Mouse (Mus musculus): Measurements from ENCODE around the gene Bnipl. TPM values are rescaled to one million over a fixed set of nuclear protein-coding genes. Genes with fewer than 3 reads are reported as not detected.

Bnipl gene
- total RNA-seq (2023; ENCODE audit: inconsistent age), result not detected in 4 replicates

GRCm38 (mm10) chr3:95250783-95251424 lies at the start of gene Bnipl:
Gene Bnipl, minus strand, starts transcription at chr3:95251193.

GRCm38 (mm10) chr3:95281216-95282126 lies 30.5 kb upstream of the Bnipl start, which contains the start of the genes Mindy1 and Prune1:
Gene Mindy1, plus strand, starts transcription at chr3:95281345.
Gene Prune1, minus strand, starts transcription at chr3:95282076.

GRCm38 (mm10) chr3:95241498-95241897 lies 9.5 kb downstream of the Bnipl start, which contains the start of gene Gm128:
Gene Gm128, minus strand, starts transcription at chr3:95241598.

GRCm38 (mm10) chr3:95231298-95232221 lies 19.4 kb downstream of the Bnipl start, which contains the start of gene Mllt11:
Gene Mllt11, minus strand, starts transcription at chr3:95232171.

GRCm38 (mm10) chr3:95228148-95228893 lies 22.7 kb downstream of the Bnipl start, which contains the start of gene Cdc42se1:
Gene Cdc42se1, plus strand, starts transcription at chr3:95228732.

GRCm38 (mm10) chr3:95217255-95218134 lies 33.5 kb downstream of the Bnipl start, which contains the start of gene Gabpb2:
Gene Gabpb2, minus strand, starts transcription at chr3:95217916.

Other genes with a start within 250 kb of the Bnipl start
- 44.0 to 63.8 TPM (median 53.7 TPM) in 4 replicates for gene Zfp687, start 235.7 kb downstream of the Bnipl start, total RNA-seq (2023; ENCODE audit: inconsistent age)
- 124 to 144 TPM (median 133 TPM) in 4 replicates for gene Psmd4, start 208.6 kb downstream of the Bnipl start, total RNA-seq (2023; ENCODE audit: inconsistent age)
- gene Pip5k1a, start 144.3 kb downstream of the Bnipl start, total RNA-seq (2023; ENCODE audit: inconsistent age), result 33.7 to 38.4 TPM (median 36.5 TPM) in 4 replicates
- 53.3 to 68.2 TPM (median 62.1 TPM) in 4 replicates for gene Vps72, start 140.2 kb downstream of the Bnipl start, total RNA-seq (2023; ENCODE audit: inconsistent age)
- 1.5 to 4.0 TPM (median 2.2 TPM) in 4 replicates for gene Tmod4, start 126.7 kb downstream of the Bnipl start, total RNA-seq (2023; ENCODE audit: inconsistent age)
- 57.3 to 78.5 TPM (median 59.9 TPM) in 4 replicates for gene Scnm1, start 117.2 kb downstream of the Bnipl start, total RNA-seq (2023; ENCODE audit: inconsistent age)
- gene Lysmd1, start 117.1 kb downstream of the Bnipl start, total RNA-seq (2023; ENCODE audit: inconsistent age), result 5.3 to 7.8 TPM (median 6.3 TPM) in 4 replicates
- 24.3 to 35.2 TPM (median 28.0 TPM) in 4 replicates for gene Tnfaip8l2, start 108.8 kb downstream of the Bnipl start, total RNA-seq (2023; ENCODE audit: inconsistent age)
- gene Sema6c, start 90.7 kb downstream of the Bnipl start, total RNA-seq (2023; ENCODE audit: inconsistent age), result 0.18 to 1.1 TPM (median 0.54 TPM) in 3 of 4 replicates, not detected in the other
- gene Gabpb2, start 33.3 kb downstream of the Bnipl start, total RNA-seq (2023; ENCODE audit: inconsistent age), result 66.4 to 77.9 TPM (median 74.8 TPM) in 4 replicates
- 193 to 216 TPM (median 202 TPM) in 4 replicates for gene Cdc42se1, start 22.5 kb downstream of the Bnipl start, total RNA-seq (2023; ENCODE audit: inconsistent age)
- 4.9 to 8.2 TPM (median 7.6 TPM) in 4 replicates for gene Mllt11, start 19.0 kb downstream of the Bnipl start, total RNA-seq (2023; ENCODE audit: inconsistent age)
- gene Gm128, start 9.6 kb downstream of the Bnipl start, total RNA-seq (2023; ENCODE audit: inconsistent age), result not detected in 4 replicates
- 32.4 to 40.2 TPM (median 36.0 TPM) in 4 replicates for gene Mindy1, start 30.2 kb upstream of the Bnipl start, total RNA-seq (2023; ENCODE audit: inconsistent age)
- 9.9 to 11.6 TPM (median 11.1 TPM) in 4 replicates for gene Prune1, start 30.9 kb upstream of the Bnipl start, total RNA-seq (2023; ENCODE audit: inconsistent age)
- 1.2 to 2.2 TPM (median 2.0 TPM) in 4 replicates for gene Anxa9, start 56.0 kb upstream of the Bnipl start, total RNA-seq (2023; ENCODE audit: inconsistent age)
- 121 to 134 TPM (median 130 TPM) in 4 replicates for gene Cers2, start 63.6 kb upstream of the Bnipl start, total RNA-seq (2023; ENCODE audit: inconsistent age)
- gene Setdb1, start 106.0 kb upstream of the Bnipl start, total RNA-seq (2023; ENCODE audit: inconsistent age), result 31.4 to 38.1 TPM (median 33.0 TPM) in 4 replicates
- gene 4930558C23Rik, start 151.6 kb upstream of the Bnipl start, total RNA-seq (2023; ENCODE audit: inconsistent age), result not detected in 4 replicates
- 79.2 to 85.4 TPM (median 82.6 TPM) in 4 replicates for gene Arnt, start 183.2 kb upstream of the Bnipl start, total RNA-seq (2023; ENCODE audit: inconsistent age)
- gene Ctsk, start 248.1 kb upstream of the Bnipl start, total RNA-seq (2023; ENCODE audit: inconsistent age), result 1.4 to 2.4 TPM (median 2.0 TPM) in 4 replicates